Mouse (Mus musculus) testis, adult 2 months (tissue): ENCODE data around the gene Fstl1.

ENCODE experiments used
- CTCF ChIP-seq: fragments of 200-500 bp; IDR thresholded peaks from 2 replicates; pipeline ENCODE4 v1.5.1; 2012; ENCODE audit warnings: low read depth, mild to moderate bottlenecking, inconsistent platforms, low read length, moderate library complexity; ENCODE audit not compliant: control insufficient read depth, insufficient read depth, insufficient replicate concordance
- POLR2A ChIP-seq: fragments of 200-500 bp; IDR thresholded peaks from 2 replicates; pipeline ENCODE4 v1.6.1; 2012; ENCODE audit warnings: low read depth, mild to moderate bottlenecking, inconsistent platforms, low read length, moderate library complexity; ENCODE audit not compliant: control insufficient read depth

- TF ChIP-seq CTCF = no peak
- TF ChIP-seq POLR2A = no peak
Measured at GRCm38 (mm10) chr16:37779651-37780280, 3.1 kb downstream of the Fstl1 start.
